Mouse (Mus musculus): ENCODE data around the gene Gbx2. TPM values are rescaled to one million over a fixed set of nuclear protein-coding genes. Genes with fewer than 3 reads are reported as not detected.
A peak's percentile ranks its signal among the peaks of the same experiment; 100 is the strongest.

The Gbx2 gene
- polyA plus RNA-seq, 1 experiment: 7.1 TPM

DNA sequence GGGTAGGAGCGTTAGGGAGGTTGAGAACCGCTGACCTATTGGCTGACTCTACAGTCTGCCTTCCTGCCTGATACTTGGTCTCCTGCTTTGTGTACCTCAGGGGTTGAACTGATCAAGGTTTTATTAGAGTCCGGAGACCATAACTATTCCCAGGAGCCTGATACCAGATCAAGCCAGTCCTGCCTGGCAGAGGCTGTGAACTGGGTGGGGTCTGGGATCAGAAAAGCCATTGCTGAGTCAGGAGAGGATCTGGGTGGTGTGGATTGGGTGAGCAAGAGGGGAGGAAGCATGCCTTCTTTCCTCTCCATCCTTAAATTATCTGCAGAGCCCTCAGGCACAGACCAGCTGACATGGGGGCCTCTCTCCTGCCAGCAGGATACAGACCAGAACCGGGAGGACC lies 28.4 kb upstream of the Gbx2 start:
- no peak for TF ChIP-seq CTCF (IDR thresholded peaks at IDR 0.05; ENCODE audit: low read depth, low read length)
- TF ChIP-seq EP300 (IDR thresholded peaks at IDR 0.05; ENCODE audit: insufficient read depth, low read depth, low read length): no peak
- TF ChIP-seq POLR2A (IDR thresholded peaks at IDR 0.05; ENCODE audit: insufficient read depth, low read length): no peak
- H3K4me3 ChIP-seq (ENCODE audit: low read depth, low read length): no peak overlapping the region
- H3K4me1 ChIP-seq (ENCODE audit: control insufficient read depth, insufficient read depth, low read length): peaks cover 6% of the 10 kb centered on the region
- H3K27me3 ChIP-seq (ENCODE audit: control insufficient read depth, insufficient read depth, low read length, poor library complexity, severe bottlenecking): no peaks in the 10 kb centered on the region
- H3K9ac ChIP-seq (ENCODE audit: low read depth, poor library complexity, severe bottlenecking): no peak overlapping the region
- no peak overlapping the region for H3K27ac ChIP-seq (ENCODE audit: insufficient read depth, low read length)
- H3K36me3 ChIP-seq (ENCODE audit: control insufficient read depth, insufficient read depth, low read length, poor library complexity, severe bottlenecking): no peaks in the 10 kb centered on the region
- no peaks in the 10 kb centered on the region for H3K9me3 ChIP-seq (replicated peaks; ENCODE audit: control insufficient read depth, insufficient read depth, low read length, poor library complexity, severe bottlenecking)

GRCm38 (mm10) chr1:89943202-89943601 lies 12.2 kb upstream of the Gbx2 start:
- Histone ChIP-seq H3K4me3 (ENCODE audit: low read depth, low read length) (no peak overlapping the region), H3K9ac (ENCODE audit: low read depth, poor library complexity, severe bottlenecking) (no peak overlapping the region), H3K27me3 (ENCODE audit: control insufficient read depth, insufficient read depth, low read length, poor library complexity, severe bottlenecking) (no peaks in the 10 kb centered on the region), H3K27ac (ENCODE audit: insufficient read depth, low read length) (no peak overlapping the region), H3K9me3 (replicated peaks; ENCODE audit: control insufficient read depth, insufficient read depth, low read length, poor library complexity, severe bottlenecking) (no peaks in the 10 kb centered on the region), H3K4me1 (ENCODE audit: control insufficient read depth, insufficient read depth, low read length) (no peaks in the 10 kb centered on the region), H3K36me3 (ENCODE audit: control insufficient read depth, insufficient read depth, low read length, poor library complexity, severe bottlenecking) (no peaks in the 10 kb centered on the region)
- TF ChIP-seq POLR2A (IDR thresholded peaks at IDR 0.05; ENCODE audit: insufficient read depth, low read length) (no peak), CTCF (IDR thresholded peaks at IDR 0.05; ENCODE audit: low read depth, low read length) (peak; percentile 93), EP300 (IDR thresholded peaks at IDR 0.05; ENCODE audit: insufficient read depth, low read depth, low read length) (0 out of 2 replicates have a peak, but pooled peaks have one; percentile 52)

GRCm38 (mm10) chr1:89942395-89942976 lies 11.5 kb upstream of the Gbx2 start:
- H3K27ac ChIP-seq (ENCODE audit: insufficient read depth, low read length): no peak overlapping the region
- TF ChIP-seq CTCF (IDR thresholded peaks at IDR 0.05; ENCODE audit: low read depth, low read length): no peak
- no peaks in the 10 kb centered on the region for H3K36me3 ChIP-seq (ENCODE audit: control insufficient read depth, insufficient read depth, low read length, poor library complexity, severe bottlenecking)
- H3K27me3 ChIP-seq (ENCODE audit: control insufficient read depth, insufficient read depth, low read length, poor library complexity, severe bottlenecking): no peaks in the 10 kb centered on the region
- H3K9me3 ChIP-seq (replicated peaks; ENCODE audit: control insufficient read depth, insufficient read depth, low read length, poor library complexity, severe bottlenecking): no peaks in the 10 kb centered on the region
- H3K4me3 ChIP-seq (ENCODE audit: low read depth, low read length): no peak overlapping the region
- H3K9ac ChIP-seq (ENCODE audit: low read depth, poor library complexity, severe bottlenecking): peak overlapping the region; percentile 32; the same call in 1 of the 2 replicates
- H3K4me1 ChIP-seq (ENCODE audit: control insufficient read depth, insufficient read depth, low read length): no peaks in the 10 kb centered on the region

- no peaks in the 10 kb centered on the region for H3K9me3 ChIP-seq (replicated peaks; ENCODE audit: control insufficient read depth, insufficient read depth, low read length, poor library complexity, severe bottlenecking)
- H3K27ac ChIP-seq (ENCODE audit: insufficient read depth, low read length): no peak overlapping the region
- TF ChIP-seq POLR2A (IDR thresholded peaks at IDR 0.05; ENCODE audit: insufficient read depth, low read length): no peak
- TF ChIP-seq EP300 (IDR thresholded peaks at IDR 0.05; ENCODE audit: insufficient read depth, low read depth, low read length): no peak
- TF ChIP-seq CTCF (IDR thresholded peaks at IDR 0.05; ENCODE audit: low read depth, low read length): no peak
- H3K9ac ChIP-seq (ENCODE audit: low read depth, poor library complexity, severe bottlenecking): peak overlapping the region; percentile 32; the same call in 1 of the 2 replicates
- no peaks in the 10 kb centered on the region for H3K4me1 ChIP-seq (ENCODE audit: control insufficient read depth, insufficient read depth, low read length)
- no peaks in the 10 kb centered on the region for H3K27me3 ChIP-seq (ENCODE audit: control insufficient read depth, insufficient read depth, low read length, poor library complexity, severe bottlenecking)
- H3K4me3 ChIP-seq (ENCODE audit: low read depth, low read length): peak overlapping the region; percentile 53
- H3K36me3 ChIP-seq (ENCODE audit: control insufficient read depth, insufficient read depth, low read length, poor library complexity, severe bottlenecking): no peaks in the 10 kb centered on the region
Measured at GRCm38 (mm10) chr1:89941701-89942381, 10.9 kb upstream of the Gbx2 start.

DNA sequence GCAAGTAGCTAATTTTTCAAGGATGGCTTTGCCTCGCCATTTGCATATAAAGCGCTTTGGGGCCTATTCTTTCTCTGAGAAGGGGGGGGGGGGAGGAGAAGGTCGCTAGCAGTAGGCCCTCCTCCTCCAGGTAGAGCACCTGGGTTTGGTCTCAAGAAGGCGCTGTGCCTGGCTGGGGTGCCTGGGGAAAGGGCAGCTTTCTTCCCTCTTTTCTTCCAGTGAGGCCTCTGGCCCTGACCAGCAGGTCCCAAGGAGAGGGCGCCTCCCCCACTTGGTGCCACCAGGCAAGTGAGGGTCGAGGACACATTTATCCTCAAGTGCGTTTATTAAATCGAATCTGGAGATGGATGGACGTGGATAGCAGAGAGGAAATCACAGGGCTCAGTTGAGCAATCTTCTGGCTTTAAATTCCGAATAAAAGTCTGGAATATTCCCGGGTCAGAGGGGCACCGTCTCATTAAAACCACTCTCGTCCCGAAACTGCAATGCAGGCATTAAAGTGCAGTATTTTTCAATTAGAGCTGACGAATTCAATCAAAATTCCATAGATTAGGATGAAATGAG lies 10.1 kb upstream of the Gbx2 start:
- H3K27ac ChIP-seq (ENCODE audit: insufficient read depth, low read length): no peak overlapping the region
- TF ChIP-seq POLR2A (IDR thresholded peaks at IDR 0.05; ENCODE audit: insufficient read depth, low read length): no peak
- H3K4me1 ChIP-seq (ENCODE audit: control insufficient read depth, insufficient read depth, low read length): peaks cover under 1% of the 10 kb centered on the region
- no peaks in the 10 kb centered on the region for H3K36me3 ChIP-seq (ENCODE audit: control insufficient read depth, insufficient read depth, low read length, poor library complexity, severe bottlenecking)
- H3K27me3 ChIP-seq (ENCODE audit: control insufficient read depth, insufficient read depth, low read length, poor library complexity, severe bottlenecking): no peaks in the 10 kb centered on the region
- H3K4me3 ChIP-seq (ENCODE audit: low read depth, low read length): no peak overlapping the region
- H3K9ac ChIP-seq (ENCODE audit: low read depth, poor library complexity, severe bottlenecking): no peak overlapping the region
- H3K9me3 ChIP-seq (replicated peaks; ENCODE audit: control insufficient read depth, insufficient read depth, low read length, poor library complexity, severe bottlenecking): no peaks in the 10 kb centered on the region
